Mouse (Mus musculus) bone marrow macrophage, adult 2 months (primary cell): ENCODE data around the gene Gpld1.

Experiments used
- CTCF ChIP-seq: IDR thresholded peaks from 2 replicates; pipeline ENCODE4 v1.5.1; 2012; ENCODE audit warnings: low read depth, mild to moderate bottlenecking, low read length, moderate library complexity
- POLR2A ChIP-seq: IDR thresholded peaks from 2 replicates; pipeline ENCODE4 v1.6.1; 2012; ENCODE audit warnings: mild to moderate bottlenecking, low read depth, low read length, borderline replicate concordance

DNA sequence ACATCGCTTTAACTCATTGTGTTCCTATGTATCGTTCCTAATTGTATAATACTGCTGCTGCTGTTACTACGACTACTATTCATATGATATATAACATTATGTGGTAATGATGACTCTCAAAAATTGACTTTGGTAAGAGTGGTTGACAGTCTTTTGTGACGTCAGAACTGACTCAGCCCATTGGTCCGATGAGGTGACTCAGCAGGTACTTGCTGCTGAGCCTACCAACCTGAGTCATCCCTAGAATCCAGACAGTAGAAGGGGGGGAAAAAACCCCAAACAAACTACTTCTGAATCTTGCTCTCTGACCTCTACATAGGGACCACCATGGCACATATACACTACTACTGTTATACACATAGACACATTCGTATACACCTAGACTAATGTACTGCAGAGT is 5.9 kb downstream of the Gpld1 start:
- no peak for TF ChIP-seq CTCF
- no peak for TF ChIP-seq POLR2A
